Mouse (Mus musculus): ENCODE measurements around the gene Itga5. TPM values are rescaled to one million over a fixed set of nuclear protein-coding genes. Genes with fewer than 3 reads are reported as not detected.

Gene Itga5
- polyA plus RNA-seq, 1 experiment from 2014 or later = 52.2 TPM

DNA sequence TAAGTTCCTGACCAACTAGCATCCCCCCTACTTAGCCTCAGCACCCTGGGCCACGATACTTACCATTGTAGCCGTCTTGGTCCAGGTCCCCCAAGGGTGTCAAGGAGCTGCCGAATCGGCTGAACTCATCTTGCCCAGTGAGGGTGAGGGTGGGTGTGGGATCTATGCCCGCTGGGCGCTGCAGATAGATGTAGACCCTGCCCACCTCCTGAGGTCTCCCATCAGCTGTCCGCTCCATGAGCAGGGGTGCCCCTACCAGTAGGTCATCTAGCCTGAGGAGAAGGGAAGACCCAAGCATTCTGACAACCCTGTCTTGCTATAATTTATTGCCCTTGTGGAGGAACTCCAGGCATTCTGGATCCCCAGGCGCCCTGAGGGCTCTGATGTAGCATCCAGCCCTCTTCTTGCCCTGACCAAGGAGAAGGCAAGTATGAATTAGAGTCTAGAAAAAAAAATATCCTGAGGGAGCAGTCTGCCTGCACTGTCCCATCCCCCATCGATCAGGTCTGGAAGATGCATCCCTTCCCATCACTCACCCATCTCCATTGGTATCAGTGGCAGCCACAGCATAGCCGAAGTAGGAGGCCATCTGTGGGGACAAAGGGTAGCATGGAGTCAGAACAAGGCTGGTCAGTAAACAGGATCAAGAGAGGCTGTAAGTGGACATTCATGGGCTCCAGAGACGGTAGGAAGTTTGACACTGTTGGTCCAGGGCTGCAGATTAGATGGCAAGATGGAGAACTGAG, 12.9 kb downstream of the Itga5 start:
- 91% methylated on average over 11 of the region's 11 CpGs for WGBS
- Histone ChIP-seq H3K36me3 (peaks cover 82% of the 10 kb centered on the region), H3K4me1 (peaks cover 10% of the 10 kb centered on the region), H3K4me3 (replicated peaks) (no peak overlapping the region), H3K9me3 (replicated peaks) (no peaks in the 10 kb centered on the region), H3K9ac (no peak overlapping the region), H3K4me2 (replicated peaks) (no peak overlapping the region), H3K27me3 (no peaks in the 10 kb centered on the region), H3K27ac (replicated peaks) (no peak overlapping the region)
- no peak for ATAC-seq (ENCODE audit: insufficient number of reproducible peaks, low FRiP score, low TSS enrichment, low read depth)

DNA sequence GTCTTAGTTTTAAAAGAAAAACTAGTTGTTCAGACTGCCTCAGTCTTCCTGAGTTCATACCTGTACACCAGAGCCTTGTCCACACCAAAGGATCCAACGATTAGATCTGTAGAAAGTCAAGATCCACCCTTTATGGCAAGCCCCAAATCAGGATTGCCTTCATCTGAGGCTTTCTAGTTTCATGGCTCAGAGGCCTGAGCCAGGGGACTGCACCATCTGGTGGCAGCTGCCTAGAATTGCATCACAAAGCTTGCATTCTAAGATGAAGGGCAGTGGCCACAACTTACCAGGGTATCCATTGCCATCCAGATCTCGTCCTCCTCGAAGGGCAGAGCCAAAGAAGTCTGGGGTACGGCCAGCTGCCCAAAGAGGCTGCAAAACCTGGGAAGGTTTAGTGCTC, 13.7 kb downstream of the Itga5 start:
- ATAC-seq (ENCODE audit: insufficient number of reproducible peaks, low FRiP score, low TSS enrichment, low read depth) = no peak
- Histone ChIP-seq H3K9me3 (replicated peaks) (no peaks in the 10 kb centered on the region), H3K27me3 (no peaks in the 10 kb centered on the region), H3K27ac (replicated peaks) (no peak overlapping the region), H3K4me1 (peaks cover 2% of the 10 kb centered on the region; the same call in 1 of the 2 replicates), H3K36me3 (peaks cover 89% of the 10 kb centered on the region), H3K9ac (no peak overlapping the region), H3K4me2 (replicated peaks) (no peak overlapping the region), H3K4me3 (replicated peaks) (no peak overlapping the region)
- WGBS = 46% methylated on average over 4 of the region's 4 CpGs

DNA sequence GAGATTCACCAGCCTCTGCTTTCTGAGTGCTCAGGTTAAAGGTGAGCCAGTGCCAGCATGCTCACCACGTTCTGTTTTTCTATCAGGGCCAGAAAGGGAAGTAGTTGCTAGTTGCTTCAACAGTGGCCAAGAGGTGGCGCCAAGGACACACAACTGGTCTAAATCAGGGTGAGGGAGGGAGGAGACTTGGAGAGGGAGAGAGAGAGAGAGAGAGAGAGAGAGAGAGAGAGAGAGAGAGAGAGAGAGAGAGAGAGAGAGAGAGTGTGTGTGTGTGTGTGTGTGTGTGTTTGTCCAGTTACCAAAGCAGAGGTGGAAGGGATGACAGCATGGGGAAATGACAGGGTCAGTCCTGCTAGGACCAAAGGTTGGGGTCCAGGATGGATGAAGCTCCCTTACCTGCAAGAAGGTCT, 19.3 kb downstream of the Itga5 start:
- H3K9ac ChIP-seq = no peak overlapping the region
- no peak for ATAC-seq (ENCODE audit: insufficient number of reproducible peaks, low FRiP score, low TSS enrichment, low read depth)
- H3K27me3 ChIP-seq = no peaks in the 10 kb centered on the region
- peaks cover 79% of the 10 kb centered on the region for H3K36me3 ChIP-seq
- no peak overlapping the region for H3K4me3 ChIP-seq (replicated peaks)
- 0 out of 2 replicates have a peak, but pooled peaks cover 4% of the 10 kb centered on the region for H3K4me1 ChIP-seq
- H3K9me3 ChIP-seq (replicated peaks) = no peaks in the 10 kb centered on the region
- 0% methylated on average over 2 of the region's 2 CpGs for WGBS
- H3K4me2 ChIP-seq (replicated peaks) = no peak overlapping the region
- H3K27ac ChIP-seq (replicated peaks) = no peak overlapping the region

DNA sequence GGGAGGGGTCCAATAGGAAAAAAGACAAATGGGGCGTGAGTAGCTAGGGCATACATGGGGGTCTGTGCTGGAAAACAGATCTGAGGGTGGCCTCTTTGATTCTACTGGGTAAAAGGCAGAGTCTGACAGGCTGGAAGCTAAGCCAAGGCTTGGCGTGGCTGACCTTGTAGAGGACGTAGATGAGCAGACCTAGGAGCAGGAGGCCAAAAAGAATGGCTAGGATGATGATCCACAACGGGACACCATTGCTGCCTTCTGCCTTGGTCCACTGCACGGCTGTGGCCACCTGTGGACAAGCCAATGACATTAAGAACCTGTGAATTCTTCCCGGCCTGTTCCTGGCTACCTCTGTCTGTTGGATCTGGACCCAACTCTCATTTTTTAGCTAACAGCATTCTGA, 20.8 kb downstream of the Itga5 start:
- 89% methylated on average over 6 of the region's 6 CpGs for WGBS
- H3K9me3 ChIP-seq (replicated peaks) = no peaks in the 10 kb centered on the region
- H3K36me3 ChIP-seq = peaks cover 64% of the 10 kb centered on the region
- H3K27ac ChIP-seq (replicated peaks) = no peak overlapping the region
- H3K4me1 ChIP-seq = peaks cover 18% of the 10 kb centered on the region
- no peak for ATAC-seq (ENCODE audit: insufficient number of reproducible peaks, low FRiP score, low TSS enrichment, low read depth)
- no peaks in the 10 kb centered on the region for H3K27me3 ChIP-seq
- no peak overlapping the region for H3K4me3 ChIP-seq (replicated peaks)
- H3K4me2 ChIP-seq (replicated peaks) = no peak overlapping the region
- no peak overlapping the region for H3K9ac ChIP-seq

DNA sequence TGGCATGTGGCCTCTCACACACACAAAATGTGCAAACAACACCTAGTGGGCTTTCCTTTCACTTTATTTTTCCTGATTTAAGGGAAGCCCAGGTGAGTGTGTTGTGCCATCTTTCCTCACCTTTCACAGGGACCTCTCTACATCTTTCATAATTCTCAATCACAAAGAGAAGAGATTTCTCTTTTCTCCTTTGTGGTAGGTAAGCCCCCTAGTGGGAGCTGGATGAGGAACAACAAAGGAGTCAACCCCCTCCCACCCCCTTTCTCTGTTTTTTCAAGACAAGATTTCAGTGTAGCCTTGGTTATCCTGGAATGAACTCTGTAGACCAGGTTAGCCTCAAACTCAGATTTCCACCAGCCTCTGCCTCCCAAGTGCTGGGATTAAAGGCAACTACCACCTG, 23.0 kb downstream of the Itga5 start:
- Histone ChIP-seq H3K36me3 (peaks cover 41% of the 10 kb centered on the region), H3K9ac (no peak overlapping the region), H3K27ac (replicated peaks) (no peak overlapping the region), H3K4me3 (replicated peaks) (no peak overlapping the region), H3K4me2 (replicated peaks) (no peak overlapping the region), H3K4me1 (peaks cover 38% of the 10 kb centered on the region), H3K27me3 (peaks cover 14% of the 10 kb centered on the region; the same call in 1 of the 2 replicates), H3K9me3 (replicated peaks) (no peaks in the 10 kb centered on the region)
- ATAC-seq (ENCODE audit: insufficient number of reproducible peaks, low FRiP score, low TSS enrichment, low read depth) = no peak

DNA sequence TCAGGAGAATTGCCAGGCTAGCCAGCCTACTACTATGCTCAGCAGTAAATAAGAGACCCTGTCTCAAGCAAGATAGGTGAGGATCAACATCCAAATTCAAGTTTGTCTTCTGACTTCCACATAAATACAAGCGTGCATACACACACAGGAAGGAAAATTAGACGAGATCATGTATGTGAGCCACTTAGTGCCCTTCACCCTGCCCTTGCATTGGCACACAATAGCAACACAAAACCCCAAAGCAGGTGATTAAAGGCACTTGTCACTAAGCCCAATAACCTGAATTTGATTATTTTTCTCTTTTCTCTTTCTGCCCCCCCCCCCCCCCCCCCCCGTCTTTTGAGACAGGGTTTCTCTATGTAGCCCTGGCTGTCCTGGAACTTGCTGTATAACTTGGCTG, 23.6 kb downstream of the Itga5 start:
- peaks cover 14% of the 10 kb centered on the region; the same call in 1 of the 2 replicates for H3K27me3 ChIP-seq
- no peaks in the 10 kb centered on the region for H3K9me3 ChIP-seq (replicated peaks)
- 69% methylated on average over 2 of the region's 3 CpGs for WGBS
- H3K27ac ChIP-seq (replicated peaks) = no peak overlapping the region
- no peak overlapping the region for H3K9ac ChIP-seq
- no peak overlapping the region for H3K4me3 ChIP-seq (replicated peaks)
- H3K4me1 ChIP-seq = peaks cover 43% of the 10 kb centered on the region
- H3K4me2 ChIP-seq (replicated peaks) = no peak overlapping the region
- no peak for ATAC-seq (ENCODE audit: insufficient number of reproducible peaks, low FRiP score, low TSS enrichment, low read depth)
- H3K36me3 ChIP-seq = peaks cover 38% of the 10 kb centered on the region

DNA sequence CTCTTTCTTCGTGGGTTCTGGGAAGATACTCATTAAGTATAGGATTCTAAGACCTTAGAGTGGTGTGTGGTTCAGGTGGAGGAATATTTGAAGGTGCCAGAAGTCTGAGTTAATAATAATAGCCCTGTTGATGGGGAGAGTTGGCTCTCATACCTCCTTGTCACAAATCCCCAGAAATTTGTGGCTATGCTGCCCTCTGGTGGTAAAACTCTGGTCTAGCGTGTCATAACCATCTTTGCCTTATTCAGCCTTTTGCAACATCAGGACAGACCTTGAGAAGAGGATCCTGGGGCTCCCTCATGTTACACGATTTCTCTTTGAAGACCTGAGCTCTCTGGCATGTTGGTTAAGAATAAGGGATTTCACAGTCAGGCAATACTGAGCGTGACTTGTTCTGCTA, 24.1 kb downstream of the Itga5 start:
- ATAC-seq (ENCODE audit: insufficient number of reproducible peaks, low FRiP score, low TSS enrichment, low read depth) = no peak

DNA sequence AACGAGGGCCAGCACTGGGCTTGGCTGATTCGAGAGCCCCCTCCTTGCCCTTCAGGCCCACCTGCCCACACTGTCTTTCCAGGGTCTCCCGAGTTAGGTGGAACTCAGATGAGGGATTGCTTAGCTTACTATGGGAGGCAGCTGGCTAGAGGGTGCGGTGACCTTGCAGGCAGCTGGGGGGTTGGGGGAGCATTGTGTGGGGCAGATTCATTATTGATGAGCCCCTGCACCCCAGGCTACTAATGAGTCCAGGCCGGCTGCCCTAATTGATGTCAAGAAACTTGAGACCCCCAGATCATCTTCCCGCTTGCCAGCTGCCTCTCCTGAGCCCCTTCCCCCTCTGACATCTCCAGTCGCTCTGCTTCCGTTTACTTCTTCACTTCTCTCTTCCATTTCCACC, 25.0 kb downstream of the Itga5 start:
- WGBS = 18% methylated on average over 8 of the region's 8 CpGs
- no peaks in the 10 kb centered on the region for H3K9me3 ChIP-seq (replicated peaks)
- no peak for ATAC-seq (ENCODE audit: insufficient number of reproducible peaks, low FRiP score, low TSS enrichment, low read depth)
- peaks cover 27% of the 10 kb centered on the region for H3K36me3 ChIP-seq
- peaks cover 14% of the 10 kb centered on the region; the same call in 1 of the 2 replicates for H3K27me3 ChIP-seq
- H3K27ac ChIP-seq (replicated peaks) = no peak overlapping the region
- H3K4me2 ChIP-seq (replicated peaks) = no peak overlapping the region
- peaks cover 57% of the 10 kb centered on the region for H3K4me1 ChIP-seq
- H3K4me3 ChIP-seq (replicated peaks) = no peak overlapping the region
- no peak overlapping the region for H3K9ac ChIP-seq

More for the DNA sequence above, 24.1 kb downstream of the Itga5 start:
- Histone ChIP-seq H3K27me3 (peaks cover 14% of the 10 kb centered on the region; the same call in 1 of the 2 replicates), H3K4me1 (peaks cover 48% of the 10 kb centered on the region), H3K4me3 (replicated peaks) (no peak overlapping the region), H3K36me3 (peaks cover 32% of the 10 kb centered on the region), H3K27ac (replicated peaks) (no peak overlapping the region), H3K4me2 (replicated peaks) (no peak overlapping the region), H3K9me3 (replicated peaks) (no peaks in the 10 kb centered on the region), H3K9ac (no peak overlapping the region)
- WGBS = 10% methylated on average over 4 of the region's 4 CpGs

DNA sequence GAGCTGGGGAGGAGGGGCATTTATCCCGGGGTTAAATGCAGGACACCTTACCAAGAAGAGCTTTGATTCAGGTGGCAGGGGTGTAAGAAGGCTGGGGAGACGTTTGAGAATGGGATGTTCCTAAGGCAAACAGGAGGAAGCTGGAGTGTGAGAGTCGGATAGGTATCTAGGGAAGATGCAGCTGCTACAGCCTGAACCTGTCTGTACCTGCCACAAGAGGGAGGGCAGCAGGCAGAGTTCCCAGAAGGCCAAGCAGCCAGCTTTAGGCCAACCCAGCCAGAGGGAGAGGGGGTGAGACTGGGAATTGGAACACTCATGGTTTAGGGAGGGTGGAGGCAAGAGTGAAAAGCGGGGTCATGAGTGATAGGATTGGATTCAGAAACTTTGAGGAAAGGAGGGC, 25.8 kb downstream of the Itga5 start:
- Histone ChIP-seq H3K4me3 (replicated peaks) (peak overlapping the region; percentile 57), H3K9ac (no peak overlapping the region), H3K4me1 (peaks cover 61% of the 10 kb centered on the region), H3K36me3 (peaks cover 21% of the 10 kb centered on the region), H3K27ac (replicated peaks) (peak overlapping the region; percentile 22; the same call in 1 of the 2 replicates), H3K27me3 (peaks cover 14% of the 10 kb centered on the region; the same call in 1 of the 2 replicates), H3K4me2 (replicated peaks) (peak overlapping the region; percentile 79), H3K9me3 (replicated peaks) (no peaks in the 10 kb centered on the region)
- ATAC-seq (ENCODE audit: insufficient number of reproducible peaks, low FRiP score, low TSS enrichment, low read depth) = no peak
- 16% methylated on average over 4 of the region's 4 CpGs for WGBS

DNA sequence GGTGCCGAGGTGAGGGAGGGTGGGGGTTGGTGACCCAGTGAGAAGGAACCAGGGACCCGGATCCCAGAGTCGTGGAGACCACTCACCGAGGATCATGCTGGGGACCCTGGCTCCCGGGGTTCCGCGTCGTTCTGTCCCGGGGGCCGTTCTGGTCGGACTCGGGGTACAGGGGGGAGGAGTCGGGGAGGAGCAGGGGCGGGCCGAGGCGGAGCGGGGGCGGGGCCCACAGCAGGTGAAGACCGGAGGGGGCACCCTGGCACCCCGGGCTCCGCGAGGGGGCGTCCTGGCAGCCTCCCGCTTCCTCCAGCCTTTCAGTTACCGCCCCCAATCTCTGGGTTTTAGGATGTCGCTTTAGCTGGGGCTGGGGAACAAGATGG, 26.6 kb downstream of the Itga5 start, which contains the start of gene Zfp385a:
Zfp385a (minus strand) TSS at position 133 of the 377 bp plus-strand sequence.
- WGBS = under 1% methylated on average over 26 of the region's 26 CpGs
- Histone ChIP-seq H3K4me3 (replicated peaks) (peak within 1 kb of the TSS; percentile 57), H3K9me3 (replicated peaks) (no peaks in the 10 kb centered on the region), H3K4me2 (replicated peaks) (peak within 1 kb of the TSS; percentile 79), H3K9ac (peak within 1 kb of the TSS; percentile 24), H3K4me1 (peaks cover 70% of the 10 kb centered on the region), H3K36me3 (peaks cover 12% of the 10 kb centered on the region), H3K27ac (replicated peaks) (peak within 1 kb of the TSS; percentile 60; the same call in 1 of the 2 replicates), H3K27me3 (peaks cover 14% of the 10 kb centered on the region; the same call in 1 of the 2 replicates)
- peak; percentile 51 for ATAC-seq (ENCODE audit: insufficient number of reproducible peaks, low FRiP score, low TSS enrichment, low read depth)

DNA sequence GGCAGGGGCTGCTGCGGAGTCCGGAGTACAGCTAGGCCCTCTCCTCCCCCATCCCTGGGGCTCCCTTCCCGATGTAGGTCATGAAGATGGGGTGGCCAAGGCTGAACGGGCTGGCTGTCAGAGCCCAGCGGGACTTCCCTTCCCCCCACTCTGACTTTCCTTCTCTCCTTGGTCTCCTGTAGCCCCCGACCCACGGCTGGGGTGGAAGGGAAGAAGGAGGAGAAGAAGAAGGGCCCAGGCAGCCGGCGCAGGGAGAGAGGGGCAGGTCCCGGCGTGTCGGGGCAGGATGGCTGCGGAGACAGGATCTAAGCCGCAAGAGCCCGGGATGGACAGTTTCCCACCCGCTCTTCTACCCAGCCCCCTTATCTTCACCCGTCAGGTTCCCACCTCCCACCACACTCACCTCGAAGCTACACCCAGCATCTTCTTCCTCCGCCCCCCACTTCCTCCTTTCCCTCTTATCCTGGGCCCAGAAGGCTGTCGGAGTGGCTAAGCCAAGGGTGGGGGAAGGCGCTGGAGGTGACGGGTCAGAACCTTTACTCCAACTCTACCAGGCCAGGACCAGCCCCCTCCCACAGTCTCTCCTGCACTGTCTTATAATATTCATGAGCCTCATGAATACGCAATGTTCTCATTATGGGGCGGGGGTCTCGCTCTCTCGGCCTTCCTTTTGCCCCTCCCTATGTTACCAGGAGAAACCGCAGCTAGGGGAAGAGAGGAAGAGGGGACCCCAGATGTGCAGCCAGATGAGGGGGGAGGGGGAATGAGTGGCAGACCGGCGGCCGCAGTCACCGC, 27.2 kb downstream of the Itga5 start:
- WGBS = 5% methylated on average over 30 of the region's 31 CpGs

More for the DNA sequence above, 27.2 kb downstream of the Itga5 start:
- Histone ChIP-seq H3K9me3 (replicated peaks) (no peaks in the 10 kb centered on the region), H3K9ac (peak overlapping the region; percentile 24), H3K36me3 (peaks cover 7% of the 10 kb centered on the region), H3K4me3 (replicated peaks) (peak overlapping the region; percentile 57), H3K27ac (replicated peaks) (peak overlapping the region; percentile 60; the same call in 1 of the 2 replicates), H3K27me3 (peaks cover 14% of the 10 kb centered on the region; the same call in 1 of the 2 replicates), H3K4me2 (replicated peaks) (peak overlapping the region; percentile 79), H3K4me1 (peaks cover 74% of the 10 kb centered on the region)
- 0 out of 2 replicates have a peak, but pooled peaks have one; percentile 20 for ATAC-seq (ENCODE audit: insufficient number of reproducible peaks, low FRiP score, low TSS enrichment, low read depth)

Data from embryonic facial prominence, embryonic 15.5 days (tissue).